8 mouse cellular contexts compared by ENCODE assay signal in genomic region chr15:98917538-98918498, GRCm38 (mm10). TPM values are rescaled to one million over a fixed set of nuclear protein-coding genes. Genes with fewer than 3 reads are reported as not detected.
DNase-seq lines count a peak whose midpoint lies in the region; ATAC-seq lines count a peak whose summit lies in the region.

TSS of gene Lmbr1l (minus strand) at chr15:98918231.

- DNase-seq in adrenal gland, adult (ENCODE audit: inconsistent age in 2 of 2, low spot score in 1 of 2) = peak; percentile 100
- peak; percentile 100 for DNase-seq in embryo, embryonic 10.5 days (ENCODE audit: low spot score)
- peak; percentile 99 for DNase-seq in gastrocnemius, postnatal 14 days
- DNase-seq in left cerebral cortex, postnatal 10 days (ENCODE audit: extremely low spot score in 1 of 2, low spot score in 2 of 2) = peak; percentile 99
- DNase-seq in right cerebral cortex, postnatal 25 days = peak; percentile 99
- DNase-seq in urinary bladder, postnatal 4 days (ENCODE audit: low spot score in 2 of 2) = peak; percentile 99

- ATAC-seq in inflammation-experienced regulatory T-cells, adult 6 months = peak; percentile 97
- ATAC-seq in megakaryocyte-erythroid progenitor cell, adult 5-6 weeks (replicated peaks; ENCODE audit: low FRiP score, low TSS enrichment, poor library complexity, severe bottlenecking) = peak; percentile 99

- intact Hi-C loops in gastrocnemius, postnatal 14 days (cut with DNase I; ENCODE audit: low total_unique reads) = no loop called here
- intact Hi-C loops in left cerebral cortex, postnatal 10 days (cut with DNase I) = no loop called here

RNA-seq across cellular contexts. Expression of gene Lmbr1l, which starts in this region (rescaled TPM):
- total RNA-seq in gastrocnemius, postnatal 14 days (2021) = 10 to 100 TPM in 1 of 2 experiments, 1 to 10 TPM in 1; 4.4 to 11.3 TPM
- polyA plus RNA-seq in inflammation-experienced regulatory T-cells, adult 6 months (2017; shearing (Covaris generic)) = 10 to 100 TPM; 17.3 to 46.9 (median 39.3) TPM
- 10 to 100 TPM; 15.4 to 21.6 TPM for total RNA-seq in left cerebral cortex, postnatal 10 days (2021)
- total RNA-seq in megakaryocyte-erythroid progenitor cell, adult 5-6 weeks (2014; fragmentation: Nextera tagmentation) = 8.7 and 14.5 TPM in 2 replicates
- 5.7 and 12.0 TPM in 2 replicates for total RNA-seq in megakaryocyte-erythroid progenitor cell, adult 5-6 weeks (2017)

Comparison
In these comparisons a context has a peak if more than half of its experiments do, and no peak if none do; other contexts are left out.
1. Peak in every context shown above with its lines: DNase-seq and ATAC-seq.